Mouse (Mus musculus) limb, embryonic 14.5 days (tissue): ENCODE measurements around the gene Doc2g. TPM values are rescaled to one million over a fixed set of nuclear protein-coding genes. Genes with fewer than 3 reads are reported as not detected.
"Not testable (repeated sequence)": the region's sequence is repeated elsewhere in the genome, so short reads cannot be mapped to it uniquely, and the experiment has no call there.

ENCODE experiments used
- ATAC-seq: fragments of 200-750 bp; cut with Nextera tagmentation; 2 replicates; pipeline ENCODE4 v1.8.0; 2017; ENCODE audit warnings: low read depth, moderate number of reproducible peaks, moderate TSS enrichment; ENCODE audit not compliant: low FRiP score
- DNase-seq: peaks from one replicate; pipeline ENCODE4 v3.0.0-alpha.2; 2015; ENCODE audit warnings: low spot score
- H3K27ac ChIP-seq: fragments of 300-500 bp; sonication (generic); replicated peaks from 2 replicates; pipeline ENCODE4 v1.5.1; 2014; ENCODE audit warnings: low read depth, mild to moderate bottlenecking, low read length, moderate library complexity, mixed read lengths
- H3K27me3 ChIP-seq: fragments of 300-500 bp; sonication (generic); 2 replicates; pipeline ENCODE4 v1.6.1; 2014; ENCODE audit warnings: low read length, mixed read lengths; ENCODE audit not compliant: control insufficient read depth, insufficient read depth
- H3K36me3 ChIP-seq: fragments of 300-500 bp; sonication (generic); 2 replicates; pipeline ENCODE4 v1.6.1; 2014; ENCODE audit warnings: mild to moderate bottlenecking, low read length, moderate library complexity, mixed read lengths; ENCODE audit not compliant: control insufficient read depth, insufficient read depth
- H3K4me1 ChIP-seq: fragments of 300-500 bp; sonication (generic); 2 replicates; pipeline ENCODE4 v1.6.1; 2014; ENCODE audit warnings: antibody characterized with exemption, low read length, mixed read lengths; ENCODE audit not compliant: control insufficient read depth, insufficient read depth
- H3K4me2 ChIP-seq: fragments of 300-500 bp; sonication (generic); replicated peaks from 2 replicates; pipeline ENCODE4 v1.6.1; 2014; ENCODE audit warnings: low read depth, mild to moderate bottlenecking, low read length, moderate library complexity; ENCODE audit not compliant: severe bottlenecking
- H3K4me3 ChIP-seq: fragments of 300-500 bp; sonication (generic); replicated peaks from 2 replicates; pipeline ENCODE4 v1.5.1; 2014; ENCODE audit warnings: low read length
- H3K9ac ChIP-seq: fragments of 300-500 bp; sonication (generic); 2 replicates; pipeline ENCODE4 v1.6.1; 2014; ENCODE audit warnings: mild to moderate bottlenecking, low read depth, low read length, moderate library complexity; ENCODE audit not compliant: severe bottlenecking
- H3K9me3 ChIP-seq: fragments of 300-500 bp; sonication (generic); 2 replicates; pipeline ENCODE4 v1.6.1; 2016; ENCODE audit warnings: low read length; ENCODE audit not compliant: control insufficient read depth
- POLR2A ChIP-seq: fragments of 200-500 bp; IDR thresholded peaks from 2 replicates; pipeline ENCODE4 v1.8.0; 2012; ENCODE audit warnings: inconsistent platforms, mild to moderate bottlenecking, moderate library complexity, borderline replicate concordance; ENCODE audit not compliant: insufficient read depth, insufficient read length; ENCODE audit errors: extremely low read depth
- WGBS: fragments of 180-500 bp; shearing (Covaris S2); extraction: QIAGEN DNeasy Blood & Tissue Kit; methylation state at CpG from one replicate; pipeline ENCODE4 v1.1.7; 2014; 5-methylcytosine and 5-hydroxymethylcytosine counted together
- polyA plus RNA-seq, 2 experiments: library from polyadenylated mRNA; depleted of rRNA in 1 of 2; stranded (reverse) in 1 of 2; unstranded in 1 of 2; fragments of >200 nt; fragmentation: Nextera tagmentation in 1 of 2; extraction: Ambion mirVana in 1 of 2; gene quantifications; 2 replicates each; pipeline versions ENCODE4 v1.2.1 to v1.2.3; 2012 to 2014

The Doc2g gene
- polyA plus RNA-seq, 2 experiments, result 3.4 to 19.6 TPM

GRCm38 (mm10) chr19:3959030-3959429, 44.1 kb upstream of the Doc2g start:
- no peak for TF ChIP-seq POLR2A
- no peak overlapping the region for H3K4me3 ChIP-seq
- H3K4me1 ChIP-seq, result no peaks in the 10 kb centered on the region
- H3K9me3 ChIP-seq, result no peaks in the 10 kb centered on the region
- no peak overlapping the region for H3K4me2 ChIP-seq
- no peak for ATAC-seq
- no peaks in the 10 kb centered on the region for H3K36me3 ChIP-seq
- no peak overlapping the region for H3K27ac ChIP-seq
- no peaks in the 10 kb centered on the region for H3K27me3 ChIP-seq
- DNase-seq, result no peak
- H3K9ac ChIP-seq, result no peak overlapping the region

DNA sequence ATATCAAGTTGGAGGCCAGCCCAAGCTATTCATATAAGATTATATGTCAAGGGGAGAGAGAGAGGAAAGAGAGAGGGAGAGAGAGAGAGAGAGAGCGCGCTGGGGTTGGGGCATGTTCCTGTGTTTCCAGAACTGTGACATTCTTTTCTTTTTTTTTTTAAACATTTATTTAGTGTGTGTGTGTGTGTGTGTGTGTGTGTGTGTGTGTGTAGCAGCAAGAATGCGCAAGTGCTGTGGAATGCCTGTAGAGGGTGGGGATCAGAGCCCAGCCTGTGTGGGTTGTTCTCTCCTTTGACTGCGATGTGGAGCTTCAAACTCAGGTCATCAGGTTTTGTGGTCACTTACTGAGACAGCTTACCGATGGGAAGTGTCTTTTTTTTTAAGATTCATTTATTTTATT, 42.9 kb upstream of the Doc2g start:
- no peak overlapping the region for H3K9ac ChIP-seq
- TF ChIP-seq POLR2A, result no peak
- H3K4me3 ChIP-seq, result no peak overlapping the region
- 74% methylated on average over 5 of the region's 5 CpGs for WGBS
- H3K4me2 ChIP-seq, result no peak overlapping the region
- H3K4me1 ChIP-seq, result no peaks in the 10 kb centered on the region
- H3K9me3 ChIP-seq, result no peaks in the 10 kb centered on the region
- DNase-seq, result no peak
- H3K27me3 ChIP-seq, result no peaks in the 10 kb centered on the region
- ATAC-seq, result no peak
- H3K36me3 ChIP-seq, result no peaks in the 10 kb centered on the region
- H3K27ac ChIP-seq, result no peak overlapping the region

DNA sequence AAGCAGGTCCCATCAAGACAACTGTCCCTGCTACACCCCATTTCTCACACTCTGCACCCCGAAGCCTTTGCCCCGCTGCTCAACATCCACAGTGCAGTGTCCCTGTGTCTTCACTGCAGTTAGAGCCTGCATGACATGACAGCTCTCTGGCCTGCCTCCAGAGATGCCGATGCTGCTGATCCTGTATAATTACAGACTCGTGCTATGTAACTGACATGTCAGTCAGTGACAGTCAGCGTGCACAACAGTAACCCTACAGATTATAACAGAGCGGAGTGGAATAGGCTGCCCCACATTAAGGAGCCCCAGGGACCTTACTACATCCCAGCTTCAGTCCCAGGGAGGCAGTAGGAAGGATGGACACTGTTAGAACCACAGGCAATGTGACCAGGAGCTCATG, 41.3 kb upstream of the Doc2g start:
- ATAC-seq, H3K9me3 ChIP-seq, H3K9ac ChIP-seq, H3K4me2 ChIP-seq, H3K27me3 ChIP-seq, H3K4me3 ChIP-seq, H3K4me1 ChIP-seq, H3K27ac ChIP-seq, DNase-seq, H3K36me3 ChIP-seq: not testable (repeated sequence)
- 83% methylated on average over 6 of the region's 6 CpGs for WGBS

DNA sequence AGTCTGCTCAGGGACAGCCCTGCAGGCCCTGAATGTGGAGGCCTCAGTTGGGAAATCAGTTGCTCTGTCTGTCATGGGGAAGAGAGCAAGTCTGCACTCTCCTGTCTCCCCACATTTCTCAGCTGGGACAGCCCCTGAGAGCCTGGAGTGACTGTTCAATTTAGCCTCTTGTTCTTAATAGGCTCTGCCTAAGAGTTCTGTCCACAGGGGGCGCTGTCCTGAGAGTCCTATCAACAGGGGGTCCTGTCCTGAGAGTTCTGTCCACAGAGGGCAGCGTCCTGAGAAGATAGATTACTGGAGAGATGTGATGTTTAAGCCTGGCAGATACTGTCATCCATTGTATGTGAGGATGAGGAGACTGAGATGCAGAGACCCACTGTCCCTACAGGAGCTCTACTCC, 40.6 kb upstream of the Doc2g start:
- no peaks in the 10 kb centered on the region for H3K36me3 ChIP-seq
- WGBS, result 16% methylated on average over 2 of the region's 2 CpGs
- H3K9ac ChIP-seq, result no peak overlapping the region
- no peak overlapping the region for H3K4me3 ChIP-seq
- no peaks in the 10 kb centered on the region for H3K9me3 ChIP-seq
- DNase-seq (no peak), ATAC-seq (no peak)
- H3K27ac ChIP-seq, result no peak overlapping the region
- H3K4me2 ChIP-seq, result no peak overlapping the region
- H3K4me1 ChIP-seq, result no peaks in the 10 kb centered on the region
- H3K27me3 ChIP-seq, result no peaks in the 10 kb centered on the region
- no peak for TF ChIP-seq POLR2A

- Histone ChIP-seq H3K36me3 (no peaks in the 10 kb centered on the region), H3K4me3 (no peak overlapping the region), H3K27me3 (no peaks in the 10 kb centered on the region), H3K9ac (no peak overlapping the region), H3K9me3 (no peaks in the 10 kb centered on the region), H3K27ac (no peak overlapping the region), H3K4me1 (no peaks in the 10 kb centered on the region), H3K4me2 (no peak overlapping the region)
- no peak for DNase-seq
- TF ChIP-seq POLR2A, result no peak
- ATAC-seq, result no peak
- WGBS, result 75% methylated on average over 4 of the region's 4 CpGs
Observed at GRCm38 (mm10) chr19:3964030-3964429, 39.1 kb upstream of the Doc2g start.

- Histone ChIP-seq H3K4me1 (no peaks in the 10 kb centered on the region), H3K27ac (no peak overlapping the region), H3K4me3 (no peak overlapping the region), H3K27me3 (no peaks in the 10 kb centered on the region), H3K9ac (no peak overlapping the region), H3K9me3 (no peaks in the 10 kb centered on the region), H3K4me2 (no peak overlapping the region), H3K36me3 (no peaks in the 10 kb centered on the region)
- ATAC-seq, result no peak
- DNase-seq, result no peak
- no peak for TF ChIP-seq POLR2A
- 73% methylated on average over 11 of the region's 11 CpGs for WGBS
Observed at GRCm38 (mm10) chr19:3966330-3967075, 36.6 kb upstream of the Doc2g start.
